14 mouse cellular contexts compared by ENCODE assay signal in the genomic region with DNA sequence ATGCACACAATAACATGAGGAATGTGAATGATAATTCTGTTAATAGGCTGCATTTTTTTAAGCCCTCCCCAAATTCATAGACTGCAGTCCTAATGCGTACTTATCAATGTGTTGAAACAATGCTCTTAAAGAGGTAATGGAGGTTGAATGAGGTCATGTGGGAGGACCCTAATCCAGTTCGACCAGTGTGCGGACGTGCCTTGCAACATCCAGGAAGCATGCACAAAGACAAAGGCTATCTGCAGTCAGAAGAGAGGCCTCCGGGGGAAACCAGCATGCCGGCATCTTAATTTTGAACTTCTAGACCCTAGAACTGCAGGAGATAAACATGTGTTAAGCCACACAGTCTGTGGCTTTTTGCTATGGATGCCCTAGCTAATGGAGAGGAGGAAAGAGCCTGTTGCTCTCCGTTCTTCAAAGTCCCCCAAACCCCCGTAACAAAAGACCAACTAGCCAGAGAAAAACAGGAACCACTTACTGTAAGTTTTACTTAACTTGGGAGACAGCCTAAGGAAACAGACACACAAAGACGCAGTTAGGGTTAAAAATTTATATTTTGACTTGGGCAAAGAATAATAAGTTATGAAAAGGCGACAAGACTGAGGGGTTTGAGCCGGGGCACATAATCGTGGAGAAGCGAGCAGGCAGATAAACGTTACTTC. TPM values are rescaled to one million over a fixed set of nuclear protein-coding genes. Genes with fewer than 3 reads are reported as not detected.
A peak's percentile ranks its signal among the peaks of the same experiment; 100 is the strongest.
DNase-seq lines count a peak whose midpoint lies in the region; ATAC-seq lines count a peak whose summit lies in the region.
"Had no signal": no experiment of that assay in that cellular context is flagged by ENCODE, and none has a peak within 500 bp of the region (broad histone marks: within the 10 kb centered on the region; RNA-seq: fewer than 3 reads in every experiment).

No protein-coding gene starts in this region.

- ATAC-seq in intestine, embryonic 14.5 days (replicated peaks; ENCODE audit: low FRiP score, low TSS enrichment, low read depth), result peak; percentile 66
- ATAC-seq in liver, embryonic 16.5 days (ENCODE audit: low read depth), result peak; percentile 56; the same call in 1 of the 2 replicates
- 0 out of 2 replicates have a peak, but pooled peaks have one; percentile 35 for ATAC-seq in neutrophil, adult 5-6 weeks (ENCODE audit: extremely low read depth, insufficient number of reproducible peaks, low FRiP score, poor library complexity, severe bottlenecking)
- no peak for ATAC-seq in hindbrain, embryonic 14.5 days (ENCODE audit: low FRiP score)
- ATAC-seq: midbrain, embryonic 13.5 days had no signal

- H3K4me1 ChIP-seq in intestine, embryonic 14.5 days (replicated peaks; ENCODE audit: control insufficient read depth, insufficient read depth, low read length), result no peaks in the 10 kb centered on the region
- no peaks in the 10 kb centered on the region for H3K4me1 ChIP-seq in liver, embryonic 16.5 days (ENCODE audit: control insufficient read depth, low read depth, low read length)
- H3K4me1 ChIP-seq in hindbrain, embryonic 14.5 days (replicated peaks; ENCODE audit: control insufficient read depth, insufficient read depth, low read length), result no peaks in the 10 kb centered on the region; the same call in 1 of the 2 replicates

- no peaks in the 10 kb centered on the region for H3K36me3 ChIP-seq in intestine, embryonic 14.5 days (ENCODE audit: control insufficient read depth, insufficient read depth, low read length)
- H3K36me3 ChIP-seq in liver, embryonic 16.5 days (ENCODE audit: control insufficient read depth, insufficient read depth), result no peaks in the 10 kb centered on the region
- no peaks in the 10 kb centered on the region for H3K36me3 ChIP-seq in hindbrain, embryonic 14.5 days (replicated peaks; ENCODE audit: control insufficient read depth, insufficient read depth)
- H3K36me3 ChIP-seq: midbrain, embryonic 13.5 days had no signal

- H3K4me3 ChIP-seq in intestine, embryonic 14.5 days (ENCODE audit: low read depth, low read length), result no peak overlapping the region
- H3K4me3 ChIP-seq in liver, embryonic 16.5 days (ENCODE audit: low read depth, low read length), result no peak overlapping the region
- H3K4me3 ChIP-seq in hindbrain, embryonic 14.5 days (replicated peaks; ENCODE audit: low read length), result no peak overlapping the region
- H3K4me3 ChIP-seq: midbrain, embryonic 13.5 days had no signal

- 66% methylated on average over 14 of the region's 14 CpGs for WGBS in intestine, embryonic 14.5 days
- WGBS in liver, embryonic 16.5 days (ENCODE audit: insufficient replicate concordance), result 31% methylated on average over 14 of the region's 14 CpGs
- WGBS in hindbrain, embryonic 14.5 days, result 67% methylated on average over 14 of the region's 14 CpGs

- H3K9ac ChIP-seq in intestine, embryonic 14.5 days (ENCODE audit: low read length), result no peak overlapping the region
- H3K9ac ChIP-seq in liver, embryonic 16.5 days (ENCODE audit: low read depth, low read length), result no peak overlapping the region
- H3K9ac ChIP-seq in hindbrain, embryonic 14.5 days, result no peak overlapping the region
- H3K9ac ChIP-seq: liver, embryonic 14.5 days; midbrain, embryonic 13.5 days had no signal

- DNase-seq in retina, postnatal 1 day, result peak; percentile 35
- no peak for DNase-seq in retina, embryonic 14.5 days (ENCODE audit: low spot score)
- no peak for DNase-seq in intestine, embryonic 14.5 days (ENCODE audit: low spot score)
- no peak for DNase-seq in hindbrain, embryonic 14.5 days (ENCODE audit: low spot score)
- no peak for DNase-seq in right cerebral cortex, adult 18-20 months
- DNase-seq: cerebellum, adult 11 months; heart, postnatal 14 days; kidney, postnatal 10 days; spleen, adult 18-20 months had no signal

- H3K27ac ChIP-seq in intestine, embryonic 14.5 days (ENCODE audit: low read depth), result no peak overlapping the region
- no peak overlapping the region for H3K27ac ChIP-seq in liver, embryonic 16.5 days (ENCODE audit: low read length)
- no peak overlapping the region for H3K27ac ChIP-seq in hindbrain, embryonic 14.5 days
- H3K27ac ChIP-seq: liver, embryonic 14.5 days; midbrain, embryonic 13.5 days had no signal

- H3K27me3 ChIP-seq in intestine, embryonic 14.5 days (replicated peaks; ENCODE audit: control insufficient read depth, insufficient read depth, low read length), result no peaks in the 10 kb centered on the region
- peaks cover 3% of the 10 kb centered on the region; the same call in 1 of the 2 replicates for H3K27me3 ChIP-seq in liver, embryonic 16.5 days (ENCODE audit: control insufficient read depth, insufficient read depth, low read depth, low read length)
- no peaks in the 10 kb centered on the region for H3K27me3 ChIP-seq in hindbrain, embryonic 14.5 days (ENCODE audit: control insufficient read depth, insufficient read depth, low read length)
- H3K27me3 ChIP-seq: CH12.LX; midbrain, embryonic 13.5 days had no signal

- H3K9me3 ChIP-seq in intestine, embryonic 14.5 days (ENCODE audit: control insufficient read depth, low read length), result no peaks in the 10 kb centered on the region
- no peaks in the 10 kb centered on the region for H3K9me3 ChIP-seq in liver, embryonic 16.5 days (replicated peaks; ENCODE audit: control insufficient read depth, low read length)
- no peaks in the 10 kb centered on the region for H3K9me3 ChIP-seq in hindbrain, embryonic 14.5 days (ENCODE audit: control insufficient read depth, low read length)
- H3K9me3 ChIP-seq: midbrain, embryonic 13.5 days had no signal

- no peak overlapping the region for H3K4me2 ChIP-seq in intestine, embryonic 14.5 days (ENCODE audit: low read length)
- H3K4me2 ChIP-seq in liver, embryonic 16.5 days (ENCODE audit: low read depth, low read length), result no peak overlapping the region
- H3K4me2 ChIP-seq in hindbrain, embryonic 14.5 days (replicated peaks), result no peak overlapping the region
- H3K4me2 ChIP-seq: midbrain, embryonic 13.5 days had no signal

RNA-seq across cellular contexts. Expression of gene Rapgef5, which starts 1.1 kb away (rescaled TPM):
- polyA plus RNA-seq in intestine, embryonic 14.5 days (2014; fragmentation: Nextera tagmentation; extraction: Ambion mirVana), result 8.0 and 8.4 TPM in 2 replicates
- polyA plus RNA-seq in liver, embryonic 16.5 days (2015; fragmentation: Nextera tagmentation; extraction: Ambion mirVana), result 1.4 and 2.2 TPM in 2 replicates
- total RNA-seq in neutrophil, adult 5-6 weeks (2017), result 8.1 and 13.7 TPM in 2 replicates
- polyA plus RNA-seq in hindbrain, embryonic 14.5 days (2014; fragmentation: Nextera tagmentation; extraction: Ambion mirVana), result 38.3 and 45.8 TPM in 2 replicates
